Mouse (Mus musculus): Measurements from ENCODE around the gene Htr3a.

GRCm38 (mm10) chr9:48849531-48849930, 61.4 kb downstream of the Htr3a start:
- no peak for TF ChIP-seq CTCF (IDR thresholded peaks at IDR 0.05; ENCODE audit: control insufficient read depth, insufficient read depth, insufficient read length)
- no peak for TF ChIP-seq USF1 (IDR thresholded peaks at IDR 0.05; ENCODE audit: low read depth)
- TF ChIP-seq MAX (IDR thresholded peaks at IDR 0.05) = no peak

Data from C2C12 (cell line).